Mouse (Mus musculus) lung, postnatal 0 days (tissue): ENCODE results near the gene Slc6a21. TPM values are rescaled to one million over a fixed set of nuclear protein-coding genes. Genes with fewer than 3 reads are reported as not detected.

ENCODE experiments used
- ATAC-seq: fragments of 200-750 bp; cut with Nextera tagmentation; 2 replicates; pipeline ENCODE4 v1.8.0; 2017; ENCODE audit warnings: moderate library complexity
- DNase-seq: peaks from one replicate; pipeline ENCODE4 v3.0.0-alpha.2; 2016; ENCODE audit warnings: low spot score
- H3K27ac ChIP-seq: fragments of 300-500 bp; sonication (generic); 2 replicates; pipeline ENCODE4 v1.5.1; 2014; ENCODE audit warnings: antibody characterized with exemption, mild to moderate bottlenecking, low read length, mixed read lengths
- H3K27me3 ChIP-seq: fragments of 300-500 bp; sonication (generic); replicated peaks from 2 replicates; pipeline ENCODE4 v1.6.1; 2014; ENCODE audit warnings: low read length, mixed read lengths; ENCODE audit not compliant: insufficient read depth
- H3K36me3 ChIP-seq: fragments of 300-500 bp; sonication (generic); 2 replicates; pipeline ENCODE4 v1.6.1; 2014; ENCODE audit warnings: low read length, mixed read lengths; ENCODE audit not compliant: insufficient read depth
- H3K4me1 ChIP-seq: fragments of 300-500 bp; sonication (generic); 2 replicates; pipeline ENCODE4 v1.6.1; 2014; ENCODE audit warnings: antibody characterized with exemption, low read depth, low read length, mixed read lengths; ENCODE audit not compliant: insufficient read depth
- H3K4me2 ChIP-seq: fragments of 300-500 bp; sonication (generic); replicated peaks from 2 replicates; pipeline ENCODE4 v1.6.1; 2014; ENCODE audit warnings: low read depth, mild to moderate bottlenecking, low read length, moderate library complexity, mixed read lengths
- H3K4me3 ChIP-seq: fragments of 300-500 bp; sonication (generic); 2 replicates; pipeline ENCODE4 v1.5.1; 2014; ENCODE audit warnings: low read depth, low read length
- H3K9ac ChIP-seq: fragments of 300-500 bp; sonication (generic); replicated peaks from 2 replicates; pipeline ENCODE4 v1.6.1; 2014; ENCODE audit warnings: low read depth, mild to moderate bottlenecking
- H3K9me3 ChIP-seq: fragments of 300-500 bp; sonication (generic); 2 replicates; pipeline ENCODE4 v1.6.1; 2016; ENCODE audit warnings: low read length, mixed read lengths
- CTCF ChIP-seq: IDR thresholded peaks from 2 replicates; pipeline ENCODE4 v1.5.1; 2016; ENCODE audit warnings: antibody characterized with exemption, mild to moderate bottlenecking
- EP300 ChIP-seq: IDR thresholded peaks from 2 replicates; pipeline ENCODE4 v1.6.1; 2016; ENCODE audit warnings: antibody characterized with exemption, mild to moderate bottlenecking, control low read depth
- WGBS: fragments of 180-500 bp; shearing (Covaris S2); extraction: QIAGEN DNeasy Blood & Tissue Kit; methylation state at CpG from one replicate; pipeline ENCODE4 v1.1.7; 2014; 5-methylcytosine and 5-hydroxymethylcytosine counted together
- polyA plus RNA-seq: library from polyadenylated mRNA; unstranded; fragments of >200 nt; fragmentation: Nextera tagmentation; extraction: Ambion mirVana; gene quantifications from 2 replicates; pipeline ENCODE4 v1.2.1, GENCODE M21; 2015

Slc6a21 gene
- not detected in 2 replicates for polyA plus RNA-seq

- DNase-seq (peak; percentile 84), ATAC-seq (peak; percentile 91)
- H3K4me2 ChIP-seq = peak within 1 kb of the TSS; percentile 81
- H3K4me1 ChIP-seq = no peaks in the 10 kb centered on the region
- TF ChIP-seq CTCF (peak; percentile 93), EP300 (no peak)
- 6% methylated on average over 44 of the region's 44 CpGs for WGBS
- H3K4me3 ChIP-seq = peak within 1 kb of the TSS; percentile 47
- H3K9me3 ChIP-seq = no peaks in the 10 kb centered on the region
- H3K9ac ChIP-seq = no peak within 1 kb of the TSS
- no peak within 1 kb of the TSS for H3K27ac ChIP-seq
- H3K36me3 ChIP-seq = no peaks in the 10 kb centered on the region
- H3K27me3 ChIP-seq = no peaks in the 10 kb centered on the region
These were observed at the start of gene Slc6a21 for GRCm38 (mm10) chr7:45277136-45277760. TSS of gene Slc6a21 (plus strand) at chr7:45277513.

GRCm38 (mm10) chr7:45228548-45228947 is 48.8 kb upstream of the Slc6a21 start:
- Histone ChIP-seq H3K9me3 (no peaks in the 10 kb centered on the region), H3K4me1 (no peaks in the 10 kb centered on the region), H3K4me2 (no peak overlapping the region), H3K4me3 (no peak overlapping the region), H3K36me3 (peaks cover 14% of the 10 kb centered on the region; the same call in 1 of the 2 replicates), H3K9ac (no peak overlapping the region), H3K27ac (no peak overlapping the region), H3K27me3 (no peaks in the 10 kb centered on the region)
- DNase-seq (no peak), ATAC-seq (no peak)
- TF ChIP-seq EP300 (no peak), CTCF (no peak)
- 89% methylated on average over 18 of the region's 18 CpGs for WGBS

GRCm38 (mm10) chr7:45229046-45229445 is 48.3 kb upstream of the Slc6a21 start:
- H3K4me3 ChIP-seq = no peak overlapping the region
- 92% methylated on average over 8 of the region's 8 CpGs for WGBS
- H3K36me3 ChIP-seq = 0 out of 2 replicates have a peak, but pooled peaks cover 12% of the 10 kb centered on the region
- ATAC-seq (no peak), DNase-seq (no peak)
- H3K4me2 ChIP-seq = no peak overlapping the region
- TF ChIP-seq EP300 = no peak
- no peak for TF ChIP-seq CTCF
- no peaks in the 10 kb centered on the region for H3K9me3 ChIP-seq
- H3K9ac ChIP-seq = no peak overlapping the region
- no peaks in the 10 kb centered on the region for H3K27me3 ChIP-seq
- peaks cover 4% of the 10 kb centered on the region; the same call in 1 of the 2 replicates for H3K4me1 ChIP-seq
- no peak overlapping the region for H3K27ac ChIP-seq

- TF ChIP-seq EP300 (no peak), CTCF (no peak)
- Histone ChIP-seq H3K27ac (no peak overlapping the region), H3K27me3 (no peaks in the 10 kb centered on the region), H3K4me3 (no peak overlapping the region), H3K4me1 (peaks cover 9% of the 10 kb centered on the region; the same call in 1 of the 2 replicates), H3K4me2 (no peak overlapping the region), H3K36me3 (0 out of 2 replicates have a peak, but pooled peaks cover 12% of the 10 kb centered on the region), H3K9ac (no peak overlapping the region), H3K9me3 (no peaks in the 10 kb centered on the region)
- ATAC-seq (no peak), DNase-seq (no peak)
- WGBS = 95% methylated on average over 7 of the region's 7 CpGs
These were observed 47.7 kb upstream of the Slc6a21 start for GRCm38 (mm10) chr7:45229459-45230203.

GRCm38 (mm10) chr7:45231192-45231591 is 46.1 kb upstream of the Slc6a21 start:
- Histone ChIP-seq H3K4me3 (no peak overlapping the region), H3K27me3 (no peaks in the 10 kb centered on the region), H3K27ac (no peak overlapping the region), H3K4me2 (no peak overlapping the region), H3K4me1 (peaks cover 13% of the 10 kb centered on the region; the same call in 1 of the 2 replicates), H3K36me3 (0 out of 2 replicates have a peak, but pooled peaks cover 12% of the 10 kb centered on the region), H3K9ac (no peak overlapping the region), H3K9me3 (no peaks in the 10 kb centered on the region)
- DNase-seq = no peak
- no peak for ATAC-seq
- TF ChIP-seq CTCF (no peak), EP300 (no peak)
- WGBS = 90% methylated on average over 12 of the region's 12 CpGs

- no peak for TF ChIP-seq CTCF
- TF ChIP-seq EP300 = no peak
- Histone ChIP-seq H3K9me3 (no peaks in the 10 kb centered on the region), H3K36me3 (0 out of 2 replicates have a peak, but pooled peaks cover 12% of the 10 kb centered on the region), H3K27me3 (no peaks in the 10 kb centered on the region), H3K4me1 (peaks cover 13% of the 10 kb centered on the region; the same call in 1 of the 2 replicates), H3K9ac (no peak overlapping the region), H3K4me2 (no peak overlapping the region), H3K4me3 (no peak overlapping the region), H3K27ac (no peak overlapping the region)
- DNase-seq = no peak
- 89% methylated on average over 11 of the region's 11 CpGs for WGBS
- ATAC-seq = no peak
These were observed 45.4 kb upstream of the Slc6a21 start for GRCm38 (mm10) chr7:45231941-45232340.
